Mouse (Mus musculus): ENCODE data around the gene Kifc5b.

DNA sequence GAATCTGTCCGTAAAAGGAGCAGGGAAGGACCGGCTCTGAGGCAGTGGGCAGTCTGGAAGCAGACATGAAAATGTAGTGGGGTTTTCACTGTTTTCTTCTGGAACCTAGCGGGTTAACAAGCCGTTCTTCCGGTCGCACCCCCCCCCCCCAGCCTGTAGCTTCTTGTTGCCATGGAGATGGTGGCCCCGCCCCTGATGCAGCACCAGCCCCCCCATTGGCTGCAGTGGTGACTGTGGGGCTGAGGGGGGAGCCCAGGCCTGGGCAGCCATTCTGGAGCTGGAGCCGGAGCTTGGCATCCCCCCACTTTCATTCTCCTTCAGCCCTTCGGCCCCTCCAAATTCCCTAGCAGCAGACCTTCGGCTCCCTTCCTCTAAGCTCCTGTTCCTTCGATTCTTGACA, 34.5 kb downstream of the Kifc5b start:
- no peak for TF ChIP-seq CTCF (conservative IDR thresholded peaks at IDR 0.05; ENCODE audit: low read length)
- no peak for TF ChIP-seq POU5F1 (IDR thresholded peaks at IDR 0.05; ENCODE audit: borderline replicate concordance, low read length)
